Mouse (Mus musculus) NIH3T3 (cell line): ENCODE measurements around the gene Col18a1.
A peak's percentile ranks its signal among the peaks of the same experiment; 100 is the strongest.
"Not testable (repeated sequence)": the region's sequence is repeated elsewhere in the genome, so short reads cannot be mapped to it uniquely, and the experiment has no call there.

Source experiments
- DNase-seq: peaks from one replicate; pipeline ENCODE4 v3.0.0-alpha.2; 2012; ENCODE audit warnings: low read depth

Col18a1 gene

GRCm38 (mm10) chr10:77135274-77135829 lies 31.0 kb downstream of the Col18a1 start:
- DNase-seq, result peak; percentile 78

DNA sequence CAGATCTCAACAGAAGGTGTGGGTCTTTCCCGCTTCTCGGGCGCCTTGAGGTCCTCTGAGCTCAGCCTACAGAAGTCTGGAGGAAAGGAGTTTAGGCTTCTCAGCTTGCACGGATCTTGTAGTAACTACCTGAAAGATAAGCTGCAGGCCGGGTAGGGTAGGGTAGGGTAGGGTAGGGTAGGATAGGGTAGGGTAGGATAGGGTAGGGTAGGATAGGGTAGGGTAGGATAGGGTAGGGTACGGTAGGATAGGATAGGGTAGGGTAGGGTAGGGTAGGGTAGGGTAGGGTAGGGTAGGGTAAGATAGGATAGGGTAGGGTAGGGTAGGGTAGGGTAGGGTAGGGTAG lies 31.6 kb downstream of the Col18a1 start:
- not testable (repeated sequence) for DNase-seq

DNA sequence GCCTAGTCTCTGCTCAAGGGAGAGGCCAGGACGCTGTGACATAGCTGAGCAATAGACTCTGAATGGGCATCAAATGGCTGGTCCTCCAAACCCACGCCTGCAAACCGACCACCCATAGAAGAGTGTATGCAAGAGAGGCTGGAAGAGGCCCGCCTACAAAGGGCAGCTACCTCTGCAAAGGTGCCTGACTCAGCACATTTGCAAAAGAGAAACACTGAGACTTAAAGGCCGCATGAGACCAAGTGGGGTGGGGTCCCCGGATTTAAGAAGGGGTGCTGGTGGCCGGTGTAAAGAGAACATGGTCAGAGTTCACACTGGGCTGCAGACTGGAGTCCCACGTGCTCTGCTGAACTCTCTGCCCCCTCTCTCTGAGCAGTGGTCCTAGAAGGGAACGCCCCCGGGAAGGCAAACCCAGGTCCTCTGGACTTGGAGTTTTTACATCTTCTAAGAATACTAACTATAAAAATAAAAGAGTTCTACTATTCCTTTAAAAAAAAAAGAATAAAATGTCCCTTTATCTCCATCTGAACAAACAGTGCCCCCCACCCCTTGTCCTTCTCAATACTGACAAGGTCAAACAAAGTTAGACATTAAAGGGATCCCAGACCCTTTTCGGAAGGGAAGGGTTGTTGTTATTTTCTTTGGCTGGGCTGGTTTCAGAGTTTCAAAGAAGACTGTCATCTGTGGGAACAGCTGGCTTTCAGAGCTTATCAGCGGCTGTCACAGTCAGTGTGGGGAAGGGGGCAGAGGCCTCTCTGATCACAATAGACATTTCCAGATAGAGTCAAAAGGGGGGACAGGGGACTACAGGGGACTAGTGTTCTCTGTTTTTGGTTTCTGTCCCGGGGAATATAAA lies 32.2 kb downstream of the Col18a1 start:
- no peak for DNase-seq

GRCm38 (mm10) chr10:77132118-77132517 lies 34.2 kb downstream of the Col18a1 start:
- DNase-seq, result no peak

DNA sequence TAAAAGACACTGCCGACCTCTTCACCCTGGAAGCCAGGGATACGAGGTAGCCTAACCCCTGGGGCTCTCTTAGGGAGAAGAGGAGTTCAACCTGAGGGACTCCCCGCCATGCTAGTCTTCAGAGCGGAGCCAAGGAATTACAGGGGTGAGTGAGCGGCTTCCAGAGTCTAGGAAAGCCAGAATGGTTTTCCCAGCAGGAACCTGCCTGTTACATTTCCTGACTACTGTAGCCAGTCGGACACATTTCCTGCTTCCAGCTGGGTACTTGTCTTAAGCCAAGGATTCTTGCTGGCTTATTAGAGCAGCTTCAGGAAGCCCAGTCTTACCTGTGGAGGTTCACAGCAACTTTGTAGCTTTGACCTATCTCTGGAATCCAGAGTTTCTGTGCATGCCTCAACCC lies 34.8 kb downstream of the Col18a1 start:
- no peak for DNase-seq

GRCm38 (mm10) chr10:77130561-77131240 lies 35.6 kb downstream of the Col18a1 start:
- DNase-seq, result peak; percentile 98

DNA sequence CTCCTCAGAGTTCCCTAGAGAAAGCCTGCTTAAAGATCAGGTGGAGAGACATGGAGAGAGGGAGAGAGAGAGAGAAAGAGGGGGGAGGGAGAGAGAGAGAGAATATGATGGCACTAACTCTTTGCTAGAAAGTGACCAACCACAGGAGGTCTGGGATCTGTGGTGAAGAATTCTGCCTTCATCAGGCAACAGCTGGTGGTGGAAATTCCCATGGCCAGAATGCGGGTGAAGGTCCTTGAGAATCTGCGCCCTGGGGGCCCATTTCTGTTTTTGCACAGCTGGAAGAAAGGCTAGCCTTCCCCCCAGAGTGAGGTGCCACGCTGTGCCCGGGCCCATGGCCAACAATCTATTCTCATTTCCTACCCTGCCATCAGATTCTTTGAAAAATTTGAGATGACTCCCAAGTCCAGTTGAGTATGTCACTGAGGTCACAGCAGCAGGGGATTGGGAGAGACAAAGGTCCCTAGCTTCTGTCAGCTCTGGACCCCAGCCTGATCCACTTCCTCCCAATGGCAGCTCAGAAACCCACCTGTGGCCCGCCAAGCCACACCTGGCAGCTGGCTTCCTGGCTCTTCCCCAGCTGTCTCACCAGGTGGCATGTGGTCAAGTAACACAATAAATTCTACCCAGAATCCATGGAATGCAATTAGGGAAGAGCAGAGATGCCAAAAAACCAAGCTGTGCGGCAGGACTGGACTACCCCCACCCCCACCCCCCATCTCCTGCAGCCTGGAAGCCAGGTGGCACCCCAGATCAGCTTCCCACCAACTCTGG lies 36.5 kb downstream of the Col18a1 start:
- no peak for DNase-seq

- peak; percentile 72 for DNase-seq
Observed at GRCm38 (mm10) chr10:77127926-77128325, 38.4 kb downstream of the Col18a1 start.

GRCm38 (mm10) chr10:77126590-77126989 lies 39.8 kb downstream of the Col18a1 start:
- no peak for DNase-seq

GRCm38 (mm10) chr10:77125078-77125731 lies 41.1 kb downstream of the Col18a1 start:
- no peak for DNase-seq

DNA sequence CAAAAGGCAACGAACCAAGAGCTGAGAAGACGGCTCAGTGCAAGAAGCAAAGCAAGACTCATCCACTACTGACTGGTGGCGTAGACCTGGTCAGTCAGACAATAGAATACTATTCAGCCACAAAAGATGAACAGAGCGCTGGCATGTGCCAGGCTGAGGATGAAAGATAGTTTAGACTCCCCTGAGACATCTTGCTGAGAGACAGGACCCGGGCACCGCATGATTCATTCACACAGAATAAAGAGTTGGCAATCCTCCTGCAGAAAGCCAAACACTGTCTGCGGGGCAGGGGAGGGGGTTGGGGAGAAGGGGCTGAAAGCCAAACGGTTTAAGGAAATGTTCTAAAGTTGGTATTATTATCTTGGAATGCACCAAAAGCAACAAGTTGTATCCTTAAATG lies 42.4 kb downstream of the Col18a1 start:
- DNase-seq, result peak; percentile 59

DNA sequence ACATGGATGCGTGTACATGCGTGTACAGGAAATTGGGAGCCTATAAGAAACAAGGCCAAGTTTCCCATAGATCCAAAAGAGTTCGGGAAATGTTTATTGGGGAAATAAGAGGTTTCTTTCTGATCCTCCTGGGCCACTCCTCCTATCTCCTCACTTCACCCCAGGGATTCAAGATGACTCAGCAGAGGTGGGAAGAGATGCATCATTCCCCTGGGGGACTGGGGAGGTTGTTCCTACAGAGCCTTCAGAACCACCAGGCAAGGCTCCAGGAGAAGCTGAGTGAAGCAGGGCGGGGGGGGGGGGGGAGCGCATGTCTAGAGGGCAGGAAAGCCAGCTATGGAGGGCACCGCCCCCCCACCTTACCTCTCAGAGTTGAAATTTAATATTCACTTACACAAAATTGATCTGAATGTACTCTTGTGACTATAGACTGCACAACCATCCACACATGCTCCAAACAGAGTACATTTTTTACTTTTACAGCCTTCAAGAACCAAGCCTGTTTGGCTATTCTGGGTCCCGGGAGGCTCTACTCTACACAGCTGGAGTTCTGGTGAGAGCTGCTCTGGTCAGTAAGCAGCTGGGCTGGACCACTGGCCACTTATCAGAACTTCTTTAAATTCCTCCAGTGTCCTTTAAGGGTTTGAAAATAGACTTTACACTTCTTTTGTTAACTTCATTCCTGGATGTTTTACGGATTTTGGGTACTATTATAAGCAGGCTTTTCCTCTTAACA lies 44.9 kb downstream of the Col18a1 start:
- DNase-seq, result peak; percentile 86

DNA sequence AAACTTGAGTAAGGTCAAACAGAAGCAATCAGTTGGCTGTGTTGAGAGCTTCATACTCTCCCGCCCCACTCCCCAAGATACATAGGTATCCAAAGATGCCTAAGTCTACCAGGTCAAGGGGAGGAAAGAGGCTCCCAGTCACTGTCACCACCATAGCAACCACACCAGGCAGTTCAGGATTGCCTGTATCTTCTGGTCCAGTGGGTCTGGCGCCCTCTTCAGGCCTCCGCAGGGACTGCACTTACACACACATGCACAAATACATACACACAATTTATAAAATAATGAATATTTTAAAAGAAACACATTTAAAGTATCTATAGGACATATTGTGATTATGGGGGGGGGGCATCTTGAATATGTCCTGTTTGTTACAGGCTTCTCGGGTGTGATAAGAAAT lies 45.8 kb downstream of the Col18a1 start:
- DNase-seq, result no peak

DNA sequence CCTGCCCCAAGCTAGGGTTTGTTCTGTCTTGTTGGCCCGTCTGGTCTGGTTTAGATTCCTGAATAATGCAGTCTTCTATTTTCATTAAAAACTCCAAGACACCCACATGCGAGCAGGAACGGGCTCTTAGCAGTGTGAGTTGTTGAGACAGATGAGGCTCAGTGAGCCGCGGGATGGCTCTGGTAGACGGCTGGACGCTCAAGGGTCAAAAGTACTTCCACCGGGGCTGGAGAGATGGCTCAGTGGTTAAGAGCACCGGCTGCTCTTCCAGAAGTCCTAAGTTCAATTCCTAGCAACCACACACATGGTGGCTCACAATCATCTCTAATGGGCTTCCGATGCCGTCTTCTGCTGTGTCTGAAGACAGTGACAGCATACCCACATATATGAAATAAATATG lies 46.9 kb downstream of the Col18a1 start:
- no peak for DNase-seq

DNA sequence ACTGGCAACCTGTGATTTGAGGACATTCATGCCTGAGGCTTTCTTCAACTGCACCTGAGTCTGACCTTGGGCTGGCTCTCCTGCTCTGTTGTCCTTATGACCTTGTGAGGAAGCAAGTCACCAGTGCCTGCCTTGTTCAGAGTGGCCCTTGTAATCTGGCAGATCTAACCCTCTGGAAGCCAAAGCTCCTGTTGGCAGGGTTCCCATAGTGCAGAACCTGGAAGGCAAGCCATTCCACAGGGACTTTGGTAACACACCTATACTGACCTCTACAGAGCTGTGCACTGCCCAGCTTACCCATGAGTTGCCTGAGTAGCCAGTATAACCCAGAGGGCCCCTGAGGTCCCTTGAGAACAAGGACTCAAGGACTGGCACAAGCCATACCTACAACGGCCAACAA lies 48.0 kb downstream of the Col18a1 start:
- DNase-seq, result no peak

DNA sequence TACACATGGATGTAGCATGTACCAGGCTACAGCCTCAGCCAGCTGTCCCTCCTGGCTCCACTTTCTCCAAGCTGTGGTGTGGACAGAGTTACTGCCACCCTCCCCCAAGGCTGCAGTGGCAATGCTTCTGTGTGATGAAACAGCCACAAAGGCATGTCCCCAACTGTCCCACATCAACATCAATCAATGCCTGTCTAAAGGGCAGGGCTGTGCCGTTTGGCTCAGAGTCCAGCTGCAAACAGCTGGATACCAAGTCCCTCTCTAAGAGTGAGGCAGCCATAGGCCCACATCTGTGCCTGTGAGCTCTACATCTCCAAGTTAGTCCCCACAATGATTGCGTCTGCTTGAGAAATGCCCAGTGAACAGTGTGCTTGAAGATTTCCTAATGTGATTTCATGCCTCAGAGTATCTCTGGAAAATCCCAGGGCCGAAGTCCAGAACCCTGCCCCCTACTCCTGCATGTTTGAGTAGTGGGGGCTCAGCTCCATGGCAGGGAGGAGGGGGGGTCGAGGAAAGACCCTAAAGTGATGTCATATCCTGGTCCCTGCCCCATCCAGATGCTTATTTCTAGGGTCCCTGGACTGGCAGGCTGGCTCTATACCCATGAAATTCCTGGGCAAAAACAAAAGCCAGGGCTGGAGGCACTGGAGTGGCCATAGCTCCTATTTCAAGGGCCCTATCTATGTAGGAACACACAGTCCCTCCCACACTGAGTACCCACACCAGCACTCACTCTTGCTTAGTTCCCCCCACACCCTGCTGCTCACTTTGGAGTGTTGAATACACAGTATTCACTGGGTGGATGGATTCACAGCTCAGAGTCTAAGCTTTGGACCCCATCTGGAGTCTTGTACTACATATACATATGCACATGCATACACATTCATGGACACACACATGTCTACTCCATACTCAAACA lies 49.6 kb downstream of the Col18a1 start:
- peak; percentile 53 for DNase-seq

DNA sequence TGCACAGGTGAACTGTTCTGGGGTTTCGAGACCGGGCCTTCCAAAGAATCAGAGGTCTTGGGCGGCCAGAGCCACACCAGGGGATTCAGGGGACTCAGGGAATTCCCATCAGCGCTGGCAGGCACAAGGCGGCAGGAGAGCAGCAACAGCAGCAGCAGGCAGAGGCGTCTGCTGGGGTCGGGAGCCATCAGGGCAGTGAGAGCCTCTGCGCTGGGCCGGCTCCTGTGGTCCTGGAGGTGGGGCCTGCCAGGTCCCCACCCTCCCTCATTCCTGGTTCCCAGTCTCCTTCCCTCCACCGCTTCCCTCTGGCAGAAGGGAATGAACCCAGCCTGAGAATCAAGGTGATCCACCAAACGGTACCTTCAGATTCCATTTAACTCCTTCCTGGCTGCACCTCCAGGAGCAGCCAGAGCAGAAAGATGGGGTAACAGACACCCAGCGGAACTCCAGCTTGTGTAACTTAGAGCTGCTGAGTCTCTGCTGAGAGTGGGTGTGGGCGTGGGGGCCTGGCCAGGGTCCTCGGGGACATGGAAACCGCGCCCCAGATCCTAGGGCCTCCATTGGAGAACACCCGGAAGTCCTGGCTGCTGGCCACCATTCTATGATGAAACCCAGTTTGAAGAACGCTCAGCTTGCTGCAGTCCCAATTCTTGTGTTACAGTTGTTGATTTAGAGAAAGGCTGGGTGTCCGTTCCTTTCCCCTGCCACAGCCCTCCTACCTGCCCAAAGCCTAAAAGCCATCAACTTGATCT lies 52.7 kb downstream of the Col18a1 start:
- DNase-seq, result peak; percentile 78

DNA sequence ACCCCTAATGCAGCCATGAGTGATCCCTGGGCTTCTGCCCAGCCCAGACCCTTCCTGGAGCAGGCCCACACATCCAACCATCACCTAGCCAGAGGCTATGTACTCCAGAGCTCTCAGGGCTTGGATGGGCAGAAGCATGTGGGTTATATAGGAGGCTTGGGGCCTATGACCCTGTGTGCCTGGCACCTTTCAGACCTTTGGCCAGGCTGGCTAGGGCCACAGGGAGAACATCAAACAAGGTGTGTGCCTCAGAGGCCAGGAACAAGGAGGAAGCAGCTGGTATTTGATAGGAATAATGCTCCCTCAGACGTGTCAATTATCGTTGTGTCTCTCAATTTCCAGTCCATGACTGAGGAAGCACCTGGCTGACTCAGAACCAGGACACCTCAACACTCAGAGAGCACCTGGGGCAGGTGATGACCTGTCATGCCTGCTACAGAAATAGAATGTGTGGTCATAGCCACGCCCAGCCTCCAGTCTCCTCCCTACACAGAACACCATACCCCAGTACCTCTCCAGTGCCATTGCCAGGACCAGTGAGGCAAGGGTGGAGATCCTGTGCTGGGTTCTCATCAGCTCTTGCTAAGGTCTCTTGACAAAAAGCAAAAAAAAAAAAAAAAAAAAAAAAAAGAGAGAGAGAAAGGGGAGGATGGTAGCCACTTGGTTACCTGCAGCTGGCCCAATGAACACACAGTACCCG lies 54.6 kb downstream of the Col18a1 start:
- no peak for DNase-seq

- DNase-seq, result no peak
Observed at GRCm38 (mm10) chr10:77110843-77111242, 55.5 kb downstream of the Col18a1 start.
